Mouse (Mus musculus) thymus, postnatal 0 days (tissue): ENCODE data around the gene Rasgrf1. TPM values are rescaled to one million over a fixed set of nuclear protein-coding genes. Genes with fewer than 3 reads are reported as not detected.
A peak's percentile ranks its signal among the peaks of the same experiment; 100 is the strongest.

ENCODE experiments used
- DNase-seq: peaks from one replicate; pipeline ENCODE4 v3.0.0-alpha.2; 2015; ENCODE audit warnings: low spot score
- polyA plus RNA-seq: library from polyadenylated mRNA; unstranded; fragments of >200 nt; fragmentation: Nextera tagmentation; extraction: Ambion mirVana; gene quantifications from 2 replicates; pipeline ENCODE4 v1.2.1, GENCODE M21; 2015

The Rasgrf1 gene
- polyA plus RNA-seq: 0.07 and 0.10 TPM in 2 replicates

GRCm38 (mm10) chr9:89909131-89910010 lies at the start of gene Rasgrf1:
TSS of gene Rasgrf1 (plus strand) at chr9:89909908.
- DNase-seq: no peak

- no peak for DNase-seq
Measured at GRCm38 (mm10) chr9:89860145-89860544, 49.6 kb upstream of the Rasgrf1 start.

GRCm38 (mm10) chr9:89860584-89860983 lies 49.1 kb upstream of the Rasgrf1 start:
- DNase-seq: no peak

GRCm38 (mm10) chr9:89867141-89867540 lies 42.6 kb upstream of the Rasgrf1 start:
- no peak for DNase-seq

GRCm38 (mm10) chr9:89868093-89868729 lies 41.5 kb upstream of the Rasgrf1 start:
- no peak for DNase-seq

- no peak for DNase-seq
Measured at GRCm38 (mm10) chr9:89869594-89869993, 40.1 kb upstream of the Rasgrf1 start.

- DNase-seq: no peak
Measured at GRCm38 (mm10) chr9:89870531-89871150, 39.1 kb upstream of the Rasgrf1 start.

GRCm38 (mm10) chr9:89872137-89872536 lies 37.6 kb upstream of the Rasgrf1 start:
- no peak for DNase-seq

GRCm38 (mm10) chr9:89874434-89874833 lies 35.3 kb upstream of the Rasgrf1 start:
- no peak for DNase-seq

- DNase-seq: no peak
Measured at GRCm38 (mm10) chr9:89875551-89875950, 34.2 kb upstream of the Rasgrf1 start.

- no peak for DNase-seq
Measured at GRCm38 (mm10) chr9:89878471-89879020, 31.2 kb upstream of the Rasgrf1 start.

- peak; percentile 3 for DNase-seq
Measured at GRCm38 (mm10) chr9:89879574-89879973, 30.1 kb upstream of the Rasgrf1 start.

GRCm38 (mm10) chr9:89881552-89881951 lies 28.2 kb upstream of the Rasgrf1 start:
- no peak for DNase-seq

- DNase-seq: no peak
Measured at GRCm38 (mm10) chr9:89882583-89882982, 27.1 kb upstream of the Rasgrf1 start.

GRCm38 (mm10) chr9:89885701-89886218 lies 23.9 kb upstream of the Rasgrf1 start:
- no peak for DNase-seq

GRCm38 (mm10) chr9:89891534-89892293 lies 18.0 kb upstream of the Rasgrf1 start:
- no peak for DNase-seq

GRCm38 (mm10) chr9:89892540-89893188 lies 17.0 kb upstream of the Rasgrf1 start:
- no peak for DNase-seq

GRCm38 (mm10) chr9:89900111-89900824 lies 9.4 kb upstream of the Rasgrf1 start:
- DNase-seq: no peak

GRCm38 (mm10) chr9:89901184-89901583 lies 8.5 kb upstream of the Rasgrf1 start:
- DNase-seq: no peak

- DNase-seq: no peak
Measured at GRCm38 (mm10) chr9:89902813-89903212, 6.9 kb upstream of the Rasgrf1 start.
